Mouse (Mus musculus): Measurements from ENCODE around the gene Dpy19l2. TPM values are rescaled to one million over a fixed set of nuclear protein-coding genes. Genes with fewer than 3 reads are reported as not detected.
A peak's percentile ranks its signal among the peaks of the same experiment; 100 is the strongest.
"Not testable (repeated sequence)": the region's sequence is repeated elsewhere in the genome, so short reads cannot be mapped to it uniquely, and the experiment has no call there.

The Dpy19l2 gene
- total RNA-seq (2021) = under 1 TPM; 0.71 to 0.75 TPM
- long read RNA-seq, partial matches to known transcripts = 0 of 1 reads
- long read RNA-seq, other reads (novel, unspliced or antisense) = 0 of 1 reads

DNA sequence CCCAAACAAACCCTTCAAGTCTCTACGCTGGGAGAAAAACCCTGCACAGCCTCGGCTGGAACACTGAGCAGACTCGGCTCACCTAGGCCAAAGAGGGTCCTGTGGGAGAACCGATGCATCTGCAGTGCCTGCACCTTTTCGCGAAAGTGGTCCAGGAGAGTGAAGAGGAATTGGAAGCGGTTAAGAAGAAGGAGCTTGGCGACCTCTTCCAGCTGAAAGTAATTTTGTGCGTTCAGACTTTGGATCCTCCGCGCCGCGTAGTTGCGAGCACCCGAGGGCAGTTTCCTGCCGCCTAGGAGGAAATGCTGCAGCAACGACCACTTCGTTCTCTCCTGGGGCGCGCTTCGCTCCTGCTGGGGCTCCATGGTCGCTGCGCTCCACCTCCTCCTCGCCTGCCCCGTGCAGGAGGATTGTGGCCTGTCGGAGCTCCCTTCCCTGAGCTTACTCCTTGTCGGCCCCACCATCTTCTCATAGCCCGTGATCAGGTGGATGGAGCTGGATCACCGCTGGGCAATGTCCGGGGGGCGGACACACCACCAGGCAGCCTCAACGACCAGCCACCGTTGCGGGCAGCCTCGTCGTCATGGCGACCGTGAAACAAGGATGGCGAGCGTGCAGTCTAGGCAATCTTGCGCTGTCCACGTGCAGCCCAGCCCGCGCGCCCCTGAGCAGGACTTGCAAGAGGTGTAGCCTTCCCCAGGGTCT is at the start of gene Dpy19l2:
TSS of gene Dpy19l2 (minus strand) at position 594 of the 705 bp plus-strand sequence.
- peak; percentile 28 to 39 for DNase-seq (ENCODE audit: low spot score in 2 of 2)

DNA sequence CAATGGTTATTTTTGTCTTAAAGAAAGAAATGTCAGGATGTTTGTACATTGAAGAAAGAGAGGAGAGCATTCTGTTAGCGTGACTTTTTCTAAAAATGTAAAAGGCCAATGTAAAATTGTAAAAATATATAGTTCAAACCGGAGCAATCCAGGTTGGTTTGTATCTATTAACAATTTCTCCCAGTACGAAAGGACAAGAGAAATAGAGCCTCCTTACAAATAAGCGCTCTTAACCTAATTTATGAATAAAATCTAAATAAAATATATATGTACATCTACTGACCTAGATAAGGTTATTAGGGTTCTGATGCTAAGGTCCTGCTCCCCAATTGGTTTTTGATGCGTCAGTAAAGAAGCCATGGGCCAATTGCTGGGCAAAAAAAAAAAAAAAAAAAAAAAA is 48.9 kb upstream of the Dpy19l2 start:
- no peak for DNase-seq (ENCODE audit: low spot score in 2 of 2)

DNA sequence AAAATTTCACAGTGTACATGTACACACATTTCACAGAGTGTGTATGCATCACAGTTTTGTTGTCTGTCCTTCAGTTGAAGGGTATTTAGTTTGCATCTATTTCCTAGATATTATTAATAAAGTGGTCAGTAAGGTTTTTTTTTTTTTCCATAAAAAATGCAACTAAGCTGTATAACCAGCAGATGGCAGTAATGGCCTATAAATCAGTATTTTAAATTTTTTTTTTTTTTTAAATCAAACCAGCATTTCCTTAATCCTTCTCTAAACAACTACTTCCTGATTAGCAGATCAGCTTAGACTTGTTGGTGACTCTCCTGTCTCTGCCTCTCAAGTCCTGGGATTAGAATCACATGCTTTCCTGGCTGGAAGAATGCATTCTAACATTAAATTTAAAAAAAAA is 5.2 kb upstream of the Dpy19l2 start:
- no peak for DNase-seq (ENCODE audit: low spot score in 2 of 2)

DNA sequence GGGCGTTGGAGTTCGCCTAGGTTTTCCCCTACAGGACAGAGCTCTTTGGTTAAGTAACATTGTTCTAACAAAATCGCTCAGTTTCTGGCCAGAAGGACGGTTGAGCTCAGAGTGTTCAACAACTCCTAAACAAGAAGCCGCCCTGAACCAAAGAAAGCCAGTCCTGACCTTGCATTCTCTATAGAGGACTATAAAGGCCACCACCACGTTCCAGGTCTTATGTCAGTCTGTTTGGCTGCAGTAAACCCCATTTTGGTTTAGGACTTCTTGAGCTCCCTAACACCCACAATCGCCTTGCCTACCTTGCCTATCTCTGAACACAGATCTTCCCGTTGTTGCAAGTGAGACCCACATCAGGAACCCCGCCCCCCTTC is 299 bp upstream of the Dpy19l2 start:
- DNase-seq (ENCODE audit: low spot score in 2 of 2) = no peak

DNA sequence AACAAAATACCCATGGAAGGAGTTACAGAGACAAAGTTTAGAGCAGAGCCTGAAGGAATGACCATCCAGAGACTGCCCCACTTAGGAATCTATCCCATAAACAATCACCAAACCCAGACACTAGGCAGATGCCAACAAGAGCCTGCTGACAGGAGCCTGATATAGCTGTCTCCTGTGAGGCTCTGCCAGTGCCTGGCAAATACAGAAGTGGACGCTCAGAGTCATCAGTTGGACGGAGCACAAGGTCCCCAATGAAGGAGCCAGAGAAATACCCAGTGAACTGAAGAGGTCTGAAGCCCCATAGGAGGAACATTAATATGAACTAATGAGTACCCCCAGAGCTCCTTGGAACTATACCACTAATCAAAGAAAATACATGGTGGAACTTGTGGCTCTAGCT is 58.8 kb downstream of the Dpy19l2 start:
- not testable (repeated sequence) for DNase-seq (ENCODE audit: low spot score in 2 of 2)

DNA sequence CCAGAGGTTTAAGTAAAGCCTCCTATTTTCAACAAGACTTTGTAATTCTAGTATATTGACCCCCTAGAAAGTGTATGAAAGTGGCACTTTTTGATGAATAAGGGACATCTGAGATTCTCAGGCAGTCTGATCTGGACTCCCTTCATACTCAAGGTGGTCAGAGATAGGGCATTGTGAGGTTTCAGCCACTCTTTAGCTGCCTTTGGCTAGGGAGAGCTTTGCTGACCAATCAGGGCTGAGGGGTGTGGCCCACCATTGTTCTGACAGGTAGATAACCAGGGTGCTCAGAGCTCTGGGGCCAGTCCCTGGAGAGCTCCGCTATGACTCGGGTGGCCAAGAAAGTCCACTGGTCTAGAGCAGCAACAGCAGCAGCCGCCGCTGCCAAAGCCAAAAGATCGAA is 71.2 kb downstream of the Dpy19l2 start, which contains the start of gene Cypt4:
TSS of gene Cypt4 (plus strand) at position 301 of the 400 bp plus-strand sequence.
- no peak for DNase-seq (ENCODE audit: low spot score in 2 of 2)

DNA sequence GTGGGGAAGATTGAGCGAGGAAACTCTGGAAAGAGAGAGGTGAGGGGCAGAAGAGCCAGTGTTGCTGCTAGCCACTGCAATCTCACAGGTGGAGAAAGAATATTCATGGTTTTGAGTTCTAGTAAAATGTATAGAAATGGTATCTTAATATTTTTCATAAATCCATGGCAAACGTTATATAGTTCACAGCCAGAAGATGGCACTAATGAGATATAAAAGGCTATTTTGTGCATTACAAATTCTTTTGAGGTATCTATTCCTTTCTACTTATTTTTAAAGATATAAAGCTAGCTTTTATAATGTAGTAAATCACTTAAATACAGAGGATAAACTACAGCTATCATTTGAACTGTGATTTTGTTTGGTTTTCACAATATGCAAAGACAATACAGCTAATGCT is 157.9 kb downstream of the Dpy19l2 start:
- no peak for DNase-seq (ENCODE audit: low spot score in 2 of 2)

DNA sequence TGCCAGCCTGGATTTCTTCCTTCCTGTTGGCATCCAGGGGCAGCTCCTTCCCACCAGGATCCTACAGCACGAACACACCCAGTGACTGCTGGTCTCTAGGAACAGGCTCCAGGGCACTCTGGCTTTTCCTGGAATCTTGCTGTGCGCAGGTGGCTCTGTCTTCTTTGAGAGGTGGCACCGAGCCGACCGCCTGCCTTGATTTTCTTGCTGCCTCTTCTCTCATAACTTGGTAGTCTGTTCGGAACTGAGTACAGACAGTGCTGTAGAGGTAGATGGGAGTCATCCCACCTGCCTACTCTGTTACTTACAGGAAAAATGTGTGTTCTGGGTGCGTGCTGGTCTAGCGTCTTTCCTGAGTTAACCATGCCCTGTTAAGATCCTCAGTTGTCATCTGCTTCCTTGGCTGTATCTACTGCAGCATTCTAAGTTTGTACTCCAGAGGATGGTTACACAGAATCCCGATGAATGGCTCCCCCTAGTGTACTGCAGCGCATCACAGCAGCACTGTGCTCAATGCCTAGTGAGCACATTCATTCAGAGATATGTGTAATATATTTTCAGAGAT is 179.4 kb downstream of the Dpy19l2 start:
- DNase-seq (ENCODE audit: low spot score in 2 of 2) = peak; percentile 78 to 83

DNA sequence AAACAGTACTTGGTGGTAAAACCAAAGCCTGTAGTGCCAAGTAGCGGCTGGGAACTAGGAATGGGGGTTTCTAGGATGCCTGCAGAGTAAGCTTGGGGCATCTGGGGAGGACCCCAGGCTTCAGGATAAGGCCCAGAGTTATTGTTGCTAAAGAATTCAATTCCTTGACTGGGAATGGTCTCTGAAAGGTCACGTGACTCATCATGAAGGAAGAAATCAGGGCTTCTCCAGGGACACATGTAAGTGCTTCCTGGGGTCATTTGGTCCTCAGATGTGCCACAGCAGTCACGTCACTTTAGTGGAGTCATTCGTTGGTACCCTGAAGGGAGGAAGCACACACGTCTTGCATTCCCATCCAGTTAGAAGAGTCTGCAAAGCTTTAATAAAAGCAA is 182.0 kb downstream of the Dpy19l2 start:
- DNase-seq (ENCODE audit: low spot score in 2 of 2) = no peak

DNA sequence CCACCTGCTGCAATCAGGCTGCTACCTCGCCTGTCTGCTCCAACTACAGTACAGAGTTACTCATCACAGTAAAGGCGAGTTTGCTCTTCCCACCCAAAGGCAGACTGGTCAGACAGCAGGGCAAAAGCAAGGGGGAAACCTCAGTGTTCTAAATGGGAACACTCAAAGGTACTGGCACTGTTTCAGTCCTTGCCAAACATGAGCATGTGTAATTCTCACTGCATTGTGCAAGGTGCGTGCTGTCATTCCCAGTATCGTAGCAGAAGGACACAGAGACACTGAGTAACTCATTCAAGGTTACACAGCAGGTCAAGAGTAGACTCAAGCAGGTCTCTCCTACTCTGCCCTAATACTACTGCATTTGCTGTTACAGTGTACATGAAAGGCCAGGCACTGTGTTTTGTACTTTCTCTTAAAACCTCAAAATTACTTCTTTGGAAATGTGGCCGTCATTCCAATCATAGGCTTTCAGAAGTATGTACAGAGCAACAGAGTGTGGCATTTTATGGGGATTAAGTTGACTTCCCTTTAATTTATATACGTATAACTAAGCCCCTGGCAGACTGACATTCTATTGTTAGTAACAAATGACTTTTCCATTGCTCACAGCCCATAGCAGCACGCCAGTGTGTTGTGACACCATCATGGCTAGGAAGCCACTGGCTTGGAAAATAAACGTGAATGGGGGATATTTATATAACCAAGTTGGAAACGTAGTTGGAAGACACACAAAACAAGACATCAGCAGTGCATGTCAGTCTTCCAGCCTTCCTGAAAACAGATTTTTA is 182.6 kb downstream of the Dpy19l2 start:
- no peak for DNase-seq (ENCODE audit: low spot score in 2 of 2)

DNA sequence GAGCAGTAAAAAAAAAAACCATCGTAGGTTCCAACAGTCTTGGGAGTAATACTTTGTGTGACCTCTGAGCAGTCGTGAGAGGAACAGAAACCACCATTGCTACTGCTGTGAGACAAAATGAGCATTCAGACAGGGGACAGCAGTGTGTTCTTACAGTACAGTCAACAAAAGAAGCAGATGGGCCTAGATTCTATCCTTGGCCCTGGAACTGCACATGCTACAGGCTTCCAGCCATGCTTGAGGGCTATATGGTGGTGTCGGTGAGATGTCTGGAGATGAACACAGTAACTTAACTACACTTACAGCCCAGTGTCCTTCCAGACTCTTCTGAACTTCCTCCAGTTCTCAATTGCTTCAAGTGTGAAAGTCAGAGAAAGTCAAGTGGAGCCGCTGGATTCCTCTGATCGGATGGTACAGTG is 184.0 kb downstream of the Dpy19l2 start:
- DNase-seq (ENCODE audit: low spot score in 2 of 2) = no peak

DNA sequence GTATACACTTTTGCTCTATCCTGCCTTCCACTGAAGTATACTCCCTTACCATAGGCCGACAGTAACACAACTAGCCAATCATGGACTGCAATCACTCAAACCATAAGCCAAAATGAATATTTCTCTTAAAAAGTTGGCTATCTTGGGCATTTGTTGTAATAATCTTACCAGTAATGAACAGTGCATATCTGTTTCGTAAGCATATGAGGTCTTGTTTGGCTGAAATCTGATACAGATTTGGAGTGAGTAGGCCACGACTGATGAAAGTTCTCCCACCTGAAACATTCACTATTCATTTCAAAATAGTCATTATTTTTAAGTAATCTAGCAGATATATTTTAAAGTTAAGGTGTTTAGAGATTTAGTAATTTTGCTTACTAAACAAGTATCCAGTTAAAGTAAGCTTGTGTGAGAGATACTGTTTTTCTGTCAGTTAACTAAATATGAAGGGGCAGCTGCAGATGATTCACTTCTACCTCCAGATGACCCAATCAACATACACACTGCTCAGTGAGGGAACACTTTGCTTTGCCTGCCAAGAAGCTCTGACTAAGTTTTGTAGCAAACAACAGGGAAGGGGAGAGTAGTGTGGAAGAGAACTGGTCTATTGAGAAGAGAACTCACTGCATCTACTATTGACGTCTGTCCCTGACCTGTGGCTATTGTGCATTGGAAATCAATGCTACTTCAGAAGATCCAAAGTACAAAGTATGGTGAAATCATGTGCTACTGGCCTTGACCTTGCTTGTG is 184.5 kb downstream of the Dpy19l2 start:
- DNase-seq (ENCODE audit: low spot score in 2 of 2) = no peak

DNA sequence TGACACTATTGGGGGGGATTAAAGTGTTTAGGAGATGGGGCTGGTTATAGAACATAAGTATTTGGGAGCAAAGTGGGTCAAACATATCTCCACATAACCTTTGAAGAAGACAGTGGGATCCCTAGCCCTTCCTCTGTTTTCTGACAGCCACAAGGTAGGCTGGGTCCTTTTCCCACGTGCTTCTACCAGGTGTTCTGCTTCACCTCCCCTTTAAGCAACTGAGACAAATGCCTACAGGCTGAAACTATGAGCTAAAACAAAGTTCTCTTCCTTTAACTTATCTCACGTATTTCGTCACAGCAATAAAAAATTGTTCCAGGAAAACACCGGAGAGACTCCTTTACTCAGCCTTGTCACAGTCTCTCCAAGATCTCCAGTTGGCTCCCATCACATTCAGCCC is 187.2 kb downstream of the Dpy19l2 start:
- DNase-seq (ENCODE audit: low spot score in 2 of 2) = no peak

Other genes starting within 250 kb of the Dpy19l2 start
- gene Dpy19l1, start 193.2 kb downstream of the Dpy19l2 start, total RNA-seq (2021) = 10 to 100 TPM; 35.9 to 37.9 TPM
- not detected for gene Cypt4, start 71.1 kb downstream of the Dpy19l2 start, total RNA-seq (2021)
- not detected for gene Tbx20, start 78.0 kb upstream of the Dpy19l2 start, total RNA-seq (2021)

All from layer of hippocampus, postnatal 10 days (tissue).